Mouse (Mus musculus): Measurements from ENCODE around the gene Slc5a5.

- TF ChIP-seq POLR2A (IDR thresholded peaks at IDR 0.05; ENCODE audit: borderline replicate concordance, low read depth, low read length) (no peak), CTCF (IDR thresholded peaks at IDR 0.05; ENCODE audit: low read depth, low read length) (peak; percentile 77)
Observed at GRCm38 (mm10) chr8:70897681-70898413, 5.3 kb upstream of the Slc5a5 start.
